Mouse (Mus musculus) layer of hippocampus, adult 8-10 months (tissue): ENCODE results near the gene Icos. TPM values are rescaled to one million over a fixed set of nuclear protein-coding genes. Genes with fewer than 3 reads are reported as not detected.

Experiments
- DNase-seq, 2 experiments: peaks; one replicate each; pipeline ENCODE4 v3.0.0; 2022; ENCODE audit warnings: low spot score in 2 of 2
- total RNA-seq, 4 experiments: library from RNA; stranded (reverse); gene quantifications; 2 replicates each; pipeline ENCODE4 v1.2.4; 2022

The Icos gene
- total RNA-seq, 4 experiments from 2014 or later, result 0.11 to 0.32 TPM; not detected in 2

DNA sequence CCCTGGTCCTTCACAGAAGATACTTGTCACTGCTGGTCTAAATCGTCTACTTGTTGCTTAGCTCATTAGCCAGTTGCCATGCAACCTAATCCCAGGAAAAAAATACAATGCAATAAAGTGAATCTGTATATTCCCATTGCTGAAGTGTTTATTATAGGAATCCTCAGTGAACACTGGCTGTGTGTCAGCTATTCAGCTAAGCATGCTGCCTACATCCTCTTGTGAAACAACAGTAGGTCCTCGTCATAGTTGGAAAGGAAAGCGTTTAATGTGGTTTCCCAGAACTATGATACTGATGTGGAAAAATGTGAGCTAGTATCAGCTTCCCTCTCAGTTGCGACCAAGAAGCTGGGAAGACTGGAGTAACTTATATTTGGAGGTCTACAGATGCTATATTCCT, 60.5 kb downstream of the Icos start:
- DNase-seq, result no peak

DNA sequence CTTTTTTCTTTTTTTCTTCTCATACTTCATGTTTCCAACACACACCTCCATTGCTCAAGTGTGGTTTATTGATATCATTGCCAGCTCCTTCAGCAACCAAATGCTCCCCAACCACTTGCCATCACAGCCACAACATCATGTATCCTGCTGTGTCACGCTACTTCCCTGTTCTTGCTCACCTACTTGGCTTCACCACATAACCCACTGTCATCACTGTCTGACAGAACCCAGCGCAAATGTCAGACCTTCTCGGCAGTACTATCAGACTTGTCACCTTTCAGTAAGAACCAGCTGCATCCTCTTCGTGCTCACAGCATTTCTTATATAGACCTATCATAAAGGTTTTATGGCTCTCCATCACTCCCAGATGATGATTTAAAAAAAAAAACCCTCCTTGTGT, 61.6 kb downstream of the Icos start:
- no peak for DNase-seq

DNA sequence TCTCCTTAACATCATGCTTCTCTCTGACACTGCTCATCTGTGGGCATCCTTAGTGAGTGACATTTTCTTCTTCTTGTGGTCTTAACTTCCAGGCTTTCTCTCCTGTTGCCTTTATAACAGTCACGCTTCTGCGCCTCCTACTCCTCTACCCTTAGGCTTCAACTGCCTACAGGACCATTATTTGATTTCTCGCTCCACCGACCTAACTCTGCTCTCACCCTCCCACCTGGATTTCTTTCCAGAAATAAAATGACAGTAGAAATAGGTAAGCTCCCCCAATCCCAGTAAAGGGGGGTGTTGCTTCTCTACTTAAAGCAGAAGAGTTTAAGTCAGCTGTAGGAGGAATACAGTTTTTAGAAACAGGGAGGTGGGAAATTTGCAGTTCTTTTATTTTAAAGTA, 62.7 kb downstream of the Icos start:
- DNase-seq, result no peak

DNA sequence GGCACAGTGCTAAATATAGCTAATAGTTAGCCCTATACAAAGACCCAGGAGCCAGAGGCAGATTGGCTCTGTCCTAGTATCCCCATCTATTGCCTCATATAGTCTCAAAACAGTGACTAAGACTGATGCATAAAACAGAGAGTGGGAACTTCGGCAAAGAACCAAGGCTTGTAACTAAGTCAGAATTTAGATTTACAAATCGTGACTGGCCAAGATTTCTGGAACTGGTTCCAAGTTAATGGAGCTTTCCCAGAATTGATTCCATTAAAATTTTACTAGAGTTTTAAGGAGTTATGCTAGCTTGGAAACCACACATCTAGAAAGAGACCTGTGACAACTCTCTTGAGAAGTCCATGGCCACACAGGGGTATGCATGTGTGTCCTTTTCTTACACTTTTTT, 65.1 kb downstream of the Icos start:
- no peak for DNase-seq

DNA sequence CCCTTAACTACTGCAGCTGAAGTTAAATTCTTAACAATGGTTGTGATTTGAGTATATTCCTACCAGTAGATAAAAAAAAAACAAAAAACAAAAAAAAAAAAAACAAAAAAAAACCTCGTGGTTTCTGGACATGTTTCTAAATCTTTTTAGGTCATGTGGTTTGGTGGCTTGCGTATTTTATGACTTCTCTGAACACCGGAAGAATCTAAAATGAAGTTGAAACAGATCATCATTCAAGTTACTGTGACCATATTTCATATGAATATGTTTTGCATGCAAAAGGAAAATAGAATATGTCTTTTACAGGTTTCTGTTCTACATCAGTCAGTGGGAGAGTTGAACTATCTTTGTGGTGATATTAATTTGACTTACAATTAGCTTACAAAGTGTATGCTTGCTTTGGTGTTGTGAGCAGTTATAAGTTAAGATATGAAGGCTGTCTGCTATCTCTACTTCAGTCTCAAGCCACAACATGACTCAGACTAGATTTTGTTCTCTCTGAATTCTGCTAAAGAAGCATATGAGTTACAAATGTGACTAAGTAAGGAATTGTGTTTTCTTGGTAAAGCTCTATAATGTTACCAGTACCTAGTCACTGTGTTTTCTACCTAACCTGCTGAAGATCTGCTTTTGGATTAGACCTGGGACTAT, 68.5 kb downstream of the Icos start:
- DNase-seq, result no peak

DNA sequence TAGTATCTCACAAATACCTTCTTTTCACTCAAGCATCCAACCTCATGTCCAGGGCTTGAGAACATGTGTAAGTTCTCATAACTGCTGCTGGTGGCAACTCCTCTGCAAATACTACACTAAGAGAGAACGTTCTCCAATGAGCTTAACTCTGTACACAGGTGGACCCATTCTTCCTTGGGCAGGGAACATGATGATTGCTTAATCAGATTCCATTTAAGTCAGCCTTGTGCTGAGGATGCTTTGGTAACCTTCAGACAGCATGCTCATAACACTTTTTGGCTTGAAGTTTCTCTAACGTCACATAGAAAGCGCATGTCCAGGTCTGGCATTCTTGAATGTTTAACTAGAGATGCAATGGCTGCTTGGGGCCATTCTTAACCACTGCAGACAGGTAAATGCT, 69.6 kb downstream of the Icos start:
- DNase-seq, result no peak

Other genes with a start within 250 kb of the Icos start
- not detected for gene Ctla4, start 90.9 kb upstream of the Icos start, total RNA-seq